Mouse (Mus musculus) C2C12 (cell line): ENCODE measurements around the gene Anks1b.

ENCODE experiments used
- CEBPB ChIP-seq: IDR thresholded peaks from one replicate; pipeline ENCODE4 v1.6.1; 2011; ENCODE audit warnings: low read depth, mild to moderate bottlenecking, control low read depth, moderate library complexity
- CTCF ChIP-seq: IDR thresholded peaks from one replicate; pipeline ENCODE4 v1.5.1; 2011; ENCODE audit not compliant: control insufficient read depth, insufficient read depth, insufficient read length
- FOSL1 ChIP-seq: IDR thresholded peaks from one replicate; pipeline ENCODE4 v1.8.0; 2011; ENCODE audit warnings: mild to moderate bottlenecking, low read length; ENCODE audit not compliant: poor library complexity, insufficient read depth, severe bottlenecking
- MAX ChIP-seq: IDR thresholded peaks from one replicate; pipeline ENCODE4 v1.6.1; 2011; ENCODE audit warnings: mild to moderate bottlenecking, control low read depth
- MYOD1 ChIP-seq: IDR thresholded peaks from one replicate; pipeline ENCODE4 v1.6.1; 2011; ENCODE audit warnings: low read depth; ENCODE audit not compliant: control insufficient read depth, insufficient read length
- USF1 ChIP-seq: IDR thresholded peaks from one replicate; pipeline ENCODE4 v1.6.1; 2011; ENCODE audit warnings: low read depth, mild to moderate bottlenecking, control low read depth, moderate library complexity

GRCm38 (mm10) chr10:89911889-89912288 is 38.6 kb downstream of the Anks1b start:
- TF ChIP-seq CTCF (no peak), USF1 (no peak), MAX (no peak), MYOD1 (no peak), FOSL1 (no peak), CEBPB (no peak)
